Mouse (Mus musculus) megakaryocyte, embryonic 14.5 days (primary cell): ENCODE measurements around the gene Dnah5.

Source experiments
- FLI1 ChIP-seq: IDR thresholded peaks from 2 replicates; pipeline ENCODE4 v1.6.1; 2012; ENCODE audit warnings: low read length, inconsistent platforms, mixed read lengths
- GATA1 ChIP-seq: IDR thresholded peaks from 3 replicates; pipeline ENCODE4 v1.6.1; 2012; ENCODE audit warnings: mixed read lengths, low read length, inconsistent platforms, borderline replicate concordance

DNA sequence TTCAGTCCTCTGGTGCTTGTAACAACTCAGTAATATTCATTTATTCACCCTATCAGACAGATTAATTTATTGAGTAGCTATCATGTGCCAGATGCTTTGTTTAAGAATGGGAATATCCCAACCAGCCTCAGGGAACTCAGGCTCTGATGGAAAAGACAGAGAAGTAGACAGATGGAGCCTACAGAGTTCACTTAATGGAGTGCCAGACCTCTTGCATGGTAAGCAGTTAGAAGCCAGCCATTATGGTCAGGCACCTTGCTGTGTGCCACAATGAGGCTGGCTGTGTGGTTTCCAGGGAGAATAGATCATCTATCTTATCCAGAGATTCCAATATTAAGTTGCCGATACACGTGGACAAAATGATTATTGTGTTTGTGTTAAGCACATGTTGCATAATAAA, 104.3 kb downstream of the Dnah5 start:
- TF ChIP-seq GATA1: no peak
- TF ChIP-seq FLI1: no peak
